Mouse (Mus musculus) embryo, embryonic 11 days (tissue): Measurements from ENCODE around the gene Sall1.

Experiments used
- DNase-seq: peaks from one replicate; pipeline ENCODE4 v3.0.0-alpha.2; 2015

Gene Sall1

DNA sequence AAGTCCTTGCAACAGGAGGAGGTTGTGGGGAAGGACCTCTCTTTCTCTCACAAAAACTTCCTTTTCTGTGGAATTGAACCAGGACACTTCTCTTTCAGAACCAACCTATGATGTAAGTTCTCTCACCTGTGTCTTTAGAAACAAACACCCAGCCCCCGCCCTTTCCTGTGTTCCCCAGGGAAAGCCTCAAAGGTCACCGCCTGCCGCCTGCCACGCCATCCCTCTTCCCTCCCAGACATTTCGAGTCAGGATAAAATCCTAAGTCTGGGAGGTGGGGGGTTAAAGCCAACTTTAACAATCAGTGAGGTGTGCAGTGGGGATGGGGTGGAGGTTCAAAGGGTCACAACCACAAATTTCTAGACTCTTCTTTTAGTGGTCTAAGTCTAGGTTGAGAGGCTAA lies 52.8 kb downstream of the Sall1 start:
- DNase-seq: no peak

DNA sequence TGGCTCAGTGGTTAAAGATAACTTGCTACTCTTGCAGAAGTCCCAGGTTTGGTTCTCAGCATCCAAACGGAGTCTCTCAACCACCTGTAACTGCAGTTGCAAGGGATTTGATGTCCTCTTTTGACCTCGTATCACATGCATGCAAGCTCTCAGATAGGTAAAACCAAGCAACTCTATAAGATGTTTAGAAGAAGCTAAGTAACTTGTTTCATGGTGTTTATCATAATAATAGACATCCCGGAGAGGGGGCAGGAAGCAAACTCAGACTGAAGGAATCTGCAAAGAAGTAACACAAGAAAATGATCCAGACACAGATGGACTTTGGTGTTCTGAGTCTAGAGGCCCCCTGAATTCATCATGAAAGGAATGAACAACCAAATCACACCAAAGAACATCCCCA lies 55.0 kb downstream of the Sall1 start:
- DNase-seq: no peak

GRCm38 (mm10) chr8:88983468-88983867 lies 60.5 kb downstream of the Sall1 start:
- no peak for DNase-seq
